Mouse (Mus musculus) forebrain, embryonic 10.5 days (tissue): ENCODE measurements around the gene Atf7. TPM values are rescaled to one million over a fixed set of nuclear protein-coding genes. Genes with fewer than 3 reads are reported as not detected.
A peak's percentile ranks its signal among the peaks of the same experiment; 100 is the strongest.
"Not testable (repeated sequence)": the region's sequence is repeated elsewhere in the genome, so short reads cannot be mapped to it uniquely, and the experiment has no call there.

ENCODE experiments used
- DNase-seq: peaks from one replicate; pipeline ENCODE4 v3.0.0-alpha.2; 2017; ENCODE audit warnings: low spot score; ENCODE audit errors: extremely low spot score
- H3K27ac ChIP-seq: fragments of 300-500 bp; sonication (generic); 2 replicates; pipeline ENCODE4 v1.5.1; 2016; ENCODE audit warnings: mild to moderate bottlenecking
- H3K27me3 ChIP-seq: fragments of 300-500 bp; sonication (generic); 2 replicates; pipeline ENCODE4 v1.6.1; 2016; ENCODE audit warnings: mild to moderate bottlenecking; ENCODE audit not compliant: poor library complexity, severe bottlenecking
- H3K36me3 ChIP-seq: fragments of 300-500 bp; sonication (generic); replicated peaks from 2 replicates; pipeline ENCODE4 v1.6.1; 2016; ENCODE audit warnings: mild to moderate bottlenecking, moderate library complexity
- H3K4me1 ChIP-seq: fragments of 300-500 bp; sonication (generic); 2 replicates; pipeline ENCODE4 v1.6.1; 2016
- H3K4me3 ChIP-seq: fragments of 300-500 bp; sonication (generic); 2 replicates; pipeline ENCODE4 v1.5.1; 2016; ENCODE audit warnings: mild to moderate bottlenecking, moderate library complexity
- H3K9me3 ChIP-seq: fragments of 300-500 bp; sonication (generic); 2 replicates; pipeline ENCODE4 v1.6.1; 2016; ENCODE audit warnings: mild to moderate bottlenecking, moderate library complexity
- WGBS: fragments of 180-500 bp; shearing (Covaris S2); methylation state at CpG from one replicate; pipeline ENCODE4 v1.1.7; 2016; 5-methylcytosine and 5-hydroxymethylcytosine counted together
- polyA plus RNA-seq: library from polyadenylated mRNA; unstranded; fragments of >200 nt; fragmentation: Nextera tagmentation; extraction: Ambion mirVana; gene quantifications from 2 replicates; pipeline ENCODE4 v1.2.1, GENCODE M21; 2016

The Atf7 gene
- polyA plus RNA-seq, 1 experiment from 2014 or later, result 19.2 TPM

- no peaks in the 10 kb centered on the region for H3K27me3 ChIP-seq
- DNase-seq, result no peak
- H3K36me3 ChIP-seq, result no peaks in the 10 kb centered on the region; the same call in 1 of the 2 replicates
- no peak overlapping the region for H3K4me3 ChIP-seq
- no peak overlapping the region for H3K27ac ChIP-seq
- H3K4me1 ChIP-seq, result no peaks in the 10 kb centered on the region
- no peaks in the 10 kb centered on the region for H3K9me3 ChIP-seq
Observed at GRCm38 (mm10) chr15:102612966-102613365, 12.3 kb downstream of the Atf7 start.

- WGBS, result 82% methylated on average over 1 of the region's 1 CpGs
- not testable (repeated sequence) for DNase-seq, H3K9me3 ChIP-seq, H3K4me1 ChIP-seq, H3K27ac ChIP-seq, H3K4me3 ChIP-seq, H3K36me3 ChIP-seq, H3K27me3 ChIP-seq
Observed at GRCm38 (mm10) chr15:102608586-102608985, 16.7 kb downstream of the Atf7 start.

GRCm38 (mm10) chr15:102593996-102594656 is 31.1 kb downstream of the Atf7 start:
- no peaks in the 10 kb centered on the region for H3K9me3 ChIP-seq
- no peak for DNase-seq
- H3K36me3 ChIP-seq, result peaks cover 5% of the 10 kb centered on the region
- H3K4me3 ChIP-seq, result no peak overlapping the region
- no peaks in the 10 kb centered on the region for H3K27me3 ChIP-seq
- 0 out of 2 replicates have a peak, but pooled peaks cover 6% of the 10 kb centered on the region for H3K4me1 ChIP-seq
- WGBS, result 84% methylated on average over 8 of the region's 8 CpGs
- H3K27ac ChIP-seq, result no peak overlapping the region

- Histone ChIP-seq H3K27ac (no peak overlapping the region), H3K36me3 (peaks cover 5% of the 10 kb centered on the region), H3K4me3 (no peak overlapping the region), H3K27me3 (no peaks in the 10 kb centered on the region), H3K9me3 (no peaks in the 10 kb centered on the region), H3K4me1 (0 out of 2 replicates have a peak, but pooled peaks cover 6% of the 10 kb centered on the region)
- 72% methylated on average over 1 of the region's 1 CpGs for WGBS
- no peak for DNase-seq
Observed at GRCm38 (mm10) chr15:102592674-102593073, 32.6 kb downstream of the Atf7 start.

GRCm38 (mm10) chr15:102590567-102590966 is 34.7 kb downstream of the Atf7 start:
- Histone ChIP-seq H3K36me3 (peaks cover 5% of the 10 kb centered on the region), H3K9me3 (no peaks in the 10 kb centered on the region), H3K27me3 (no peaks in the 10 kb centered on the region), H3K4me3 (no peak overlapping the region), H3K27ac (no peak overlapping the region), H3K4me1 (0 out of 2 replicates have a peak, but pooled peaks cover 6% of the 10 kb centered on the region)
- DNase-seq, result no peak
- WGBS, result 90% methylated on average over 1 of the region's 1 CpGs

GRCm38 (mm10) chr15:102589826-102590225 is 35.4 kb downstream of the Atf7 start:
- no peak for DNase-seq
- Histone ChIP-seq H3K4me1 (0 out of 2 replicates have a peak, but pooled peaks cover 6% of the 10 kb centered on the region), H3K27me3 (no peaks in the 10 kb centered on the region), H3K4me3 (no peak overlapping the region), H3K27ac (no peak overlapping the region), H3K36me3 (peaks cover 5% of the 10 kb centered on the region), H3K9me3 (no peaks in the 10 kb centered on the region)
- 94% methylated on average over 8 of the region's 8 CpGs for WGBS

- no peak overlapping the region for H3K27ac ChIP-seq
- no peak for DNase-seq
- no peaks in the 10 kb centered on the region for H3K27me3 ChIP-seq
- 90% methylated on average over 5 of the region's 5 CpGs for WGBS
- no peaks in the 10 kb centered on the region for H3K9me3 ChIP-seq
- H3K36me3 ChIP-seq, result peaks cover 5% of the 10 kb centered on the region
- H3K4me3 ChIP-seq, result no peak overlapping the region
- H3K4me1 ChIP-seq, result peaks cover 11% of the 10 kb centered on the region
Observed at GRCm38 (mm10) chr15:102585501-102585900, 39.8 kb downstream of the Atf7 start.

- Histone ChIP-seq H3K36me3 (no peaks in the 10 kb centered on the region), H3K9me3 (no peaks in the 10 kb centered on the region), H3K27me3 (no peaks in the 10 kb centered on the region), H3K4me3 (no peak overlapping the region), H3K4me1 (peaks cover 11% of the 10 kb centered on the region), H3K27ac (peak overlapping the region; percentile 54)
- no peak for DNase-seq
- 49% methylated on average over 8 of the region's 8 CpGs for WGBS
Observed at GRCm38 (mm10) chr15:102583708-102584383, 41.4 kb downstream of the Atf7 start.

- WGBS, result 81% methylated on average over 1 of the region's 1 CpGs
- no peak overlapping the region for H3K27ac ChIP-seq
- H3K4me1 ChIP-seq, result peaks cover 22% of the 10 kb centered on the region
- peaks cover 3% of the 10 kb centered on the region; the same call in 1 of the 2 replicates for H3K36me3 ChIP-seq
- no peaks in the 10 kb centered on the region for H3K27me3 ChIP-seq
- H3K4me3 ChIP-seq, result no peak overlapping the region
- no peaks in the 10 kb centered on the region for H3K9me3 ChIP-seq
- no peak for DNase-seq
Observed at GRCm38 (mm10) chr15:102581205-102581604, 44.1 kb downstream of the Atf7 start.

GRCm38 (mm10) chr15:102578351-102578750 is 46.9 kb downstream of the Atf7 start:
- Histone ChIP-seq H3K27ac (no peak overlapping the region), H3K4me1 (peaks cover 11% of the 10 kb centered on the region), H3K4me3 (no peak overlapping the region), H3K36me3 (peaks cover 3% of the 10 kb centered on the region; the same call in 1 of the 2 replicates), H3K27me3 (no peaks in the 10 kb centered on the region), H3K9me3 (no peaks in the 10 kb centered on the region)
- whole genome bisulfite sequencing, result 94% methylated on average over 2 of the region's 2 CpGs
- DNase-seq, result no peak

GRCm38 (mm10) chr15:102576972-102577371 is 48.3 kb downstream of the Atf7 start:
- no peaks in the 10 kb centered on the region for H3K27me3 ChIP-seq
- no peak for DNase-seq
- H3K4me1 ChIP-seq, result peaks cover 11% of the 10 kb centered on the region
- no peaks in the 10 kb centered on the region for H3K9me3 ChIP-seq
- no peak overlapping the region for H3K27ac ChIP-seq
- H3K4me3 ChIP-seq, result no peak overlapping the region
- peaks cover 3% of the 10 kb centered on the region; the same call in 1 of the 2 replicates for H3K36me3 ChIP-seq
- 86% methylated on average over 1 of the region's 1 CpGs for WGBS

- no peaks in the 10 kb centered on the region for H3K36me3 ChIP-seq
- no peak overlapping the region for H3K4me3 ChIP-seq
- H3K27ac ChIP-seq, result no peak overlapping the region
- DNase-seq, result no peak
- H3K9me3 ChIP-seq, result no peaks in the 10 kb centered on the region
- H3K27me3 ChIP-seq, result no peaks in the 10 kb centered on the region
- WGBS, result 89% methylated on average over 3 of the region's 3 CpGs
- peaks cover 8% of the 10 kb centered on the region for H3K4me1 ChIP-seq
Observed at GRCm38 (mm10) chr15:102572081-102572480, 53.2 kb downstream of the Atf7 start.

GRCm38 (mm10) chr15:102567849-102568248 is 57.4 kb downstream of the Atf7 start:
- no peaks in the 10 kb centered on the region for H3K4me1 ChIP-seq
- 94% methylated on average over 2 of the region's 2 CpGs for WGBS
- H3K4me3 ChIP-seq, result no peak overlapping the region
- H3K9me3 ChIP-seq, result no peaks in the 10 kb centered on the region
- peaks cover 6% of the 10 kb centered on the region; the same call in 1 of the 2 replicates for H3K36me3 ChIP-seq
- no peak overlapping the region for H3K27ac ChIP-seq
- no peaks in the 10 kb centered on the region for H3K27me3 ChIP-seq
- DNase-seq, result no peak
